Mouse (Mus musculus) stomach, embryonic 16.5 days (tissue): ENCODE results near the gene Fam169a. TPM values are rescaled to one million over a fixed set of nuclear protein-coding genes. Genes with fewer than 3 reads are reported as not detected.

ENCODE experiments used
- ATAC-seq: fragments of 200-750 bp; cut with Nextera tagmentation; 2 replicates; pipeline ENCODE4 v1.8.0; 2017; ENCODE audit warnings: moderate number of reproducible peaks, moderate TSS enrichment; ENCODE audit not compliant: insufficient read depth, low FRiP score
- H3K27ac ChIP-seq: fragments of 300-500 bp; sonication (generic); 2 replicates; pipeline ENCODE4 v1.5.1; 2014; ENCODE audit warnings: low read length
- H3K27me3 ChIP-seq: fragments of 300-500 bp; sonication (generic); 2 replicates; pipeline ENCODE4 v1.6.1; 2014; ENCODE audit warnings: low read length, control low read depth, mixed read lengths; ENCODE audit not compliant: control insufficient read depth, insufficient read depth
- H3K36me3 ChIP-seq: fragments of 300-500 bp; sonication (generic); 2 replicates; pipeline ENCODE4 v1.6.1; 2014; ENCODE audit warnings: low read length; ENCODE audit not compliant: control insufficient read depth, insufficient read depth
- H3K4me1 ChIP-seq: fragments of 300-500 bp; sonication (generic); 2 replicates; pipeline ENCODE4 v1.6.1; 2014; ENCODE audit warnings: low read length, control low read depth, mixed read lengths; ENCODE audit not compliant: control insufficient read depth, insufficient read depth
- H3K4me2 ChIP-seq: fragments of 300-500 bp; sonication (generic); 2 replicates; pipeline ENCODE4 v1.6.1; 2014; ENCODE audit warnings: low read depth, low read length, mixed read lengths
- H3K4me3 ChIP-seq: fragments of 300-500 bp; sonication (generic); replicated peaks from 2 replicates; pipeline ENCODE4 v1.5.1; 2014; ENCODE audit warnings: mild to moderate bottlenecking, low read length
- H3K9ac ChIP-seq: fragments of 300-500 bp; sonication (generic); 2 replicates; pipeline ENCODE4 v1.6.1; 2014; ENCODE audit warnings: low read length
- H3K9me3 ChIP-seq: fragments of 300-500 bp; sonication (generic); replicated peaks from 2 replicates; pipeline ENCODE4 v1.6.1; 2016; ENCODE audit warnings: low read length, control low read depth; ENCODE audit not compliant: control insufficient read depth
- WGBS: fragments of 180-500 bp; shearing (Covaris S2); extraction: QIAGEN DNeasy Blood & Tissue Kit; methylation state at CpG from one replicate; pipeline ENCODE4 v1.1.7; 2014; 5-methylcytosine and 5-hydroxymethylcytosine counted together
- polyA plus RNA-seq: library from polyadenylated mRNA; unstranded; fragments of >200 nt; fragmentation: Nextera tagmentation; extraction: Ambion mirVana; gene quantifications from 2 replicates; pipeline ENCODE4 v1.2.1, GENCODE M21; 2015

Fam169a gene
- polyA plus RNA-seq, 1 experiment from 2014 or later = 2.2 TPM

DNA sequence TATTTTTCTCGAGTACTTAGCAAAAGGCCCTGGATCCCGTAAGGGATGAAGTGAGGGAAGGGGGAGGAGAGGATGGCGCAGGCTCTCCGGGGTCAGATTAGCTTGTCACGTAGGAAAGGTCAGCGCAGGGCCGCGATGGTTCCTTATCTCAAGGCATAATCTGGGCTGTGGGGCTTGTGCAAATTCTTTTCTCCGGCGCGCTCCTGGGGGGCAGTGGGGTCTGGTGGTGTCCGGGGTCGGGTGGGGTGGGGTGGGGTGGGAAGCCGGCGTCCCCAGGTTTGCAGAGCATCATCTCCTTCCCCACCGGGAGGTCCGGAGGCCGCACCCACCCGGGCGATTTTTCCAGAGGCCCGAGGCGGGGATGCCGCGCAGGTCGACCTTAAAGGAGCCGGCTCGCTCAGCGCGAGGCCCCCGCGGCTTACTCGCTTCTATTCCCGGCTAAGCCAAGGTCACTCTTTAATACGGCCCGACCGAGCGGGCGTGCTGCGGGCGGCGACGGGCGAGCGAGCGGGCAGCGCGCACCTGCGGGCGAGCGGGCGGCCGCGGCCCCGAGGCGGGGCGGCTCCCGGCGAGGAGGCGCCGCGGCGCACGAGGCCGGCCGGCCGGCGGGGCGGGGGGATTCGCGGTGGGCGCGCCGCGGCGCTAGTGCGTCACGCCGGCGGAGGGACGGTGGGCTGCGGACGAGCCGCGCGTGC is 4.0 kb downstream of the Fam169a start:
- ATAC-seq = peak; percentile 47; the same call in 1 of the 2 replicates
- WGBS = under 1% methylated on average over 85 of the region's 85 CpGs
- Histone ChIP-seq H3K9me3 (no peaks in the 10 kb centered on the region), H3K4me1 (no peaks in the 10 kb centered on the region; the same call in 1 of the 2 replicates), H3K27me3 (peaks cover 9% of the 10 kb centered on the region), H3K9ac (peak overlapping the region; percentile 78), H3K27ac (no peak overlapping the region), H3K4me3 (peak overlapping the region; percentile 71), H3K36me3 (no peaks in the 10 kb centered on the region), H3K4me2 (peak overlapping the region; percentile 96)

GRCm38 (mm10) chr13:97071626-97072241 is 4.6 kb downstream of the Fam169a start:
- peak overlapping the region; percentile 78 for H3K9ac ChIP-seq
- peak overlapping the region; percentile 71 for H3K4me3 ChIP-seq
- peaks cover 9% of the 10 kb centered on the region for H3K27me3 ChIP-seq
- no peaks in the 10 kb centered on the region; the same call in 1 of the 2 replicates for H3K4me1 ChIP-seq
- H3K27ac ChIP-seq = no peak overlapping the region
- H3K4me2 ChIP-seq = peak overlapping the region; percentile 96
- under 1% methylated on average over 60 of the region's 76 CpGs for WGBS
- peak; percentile 73; the same call in 1 of the 2 replicates for ATAC-seq
- H3K36me3 ChIP-seq = no peaks in the 10 kb centered on the region
- H3K9me3 ChIP-seq = no peaks in the 10 kb centered on the region

- no peak for ATAC-seq
- no peaks in the 10 kb centered on the region; the same call in 1 of the 2 replicates for H3K4me1 ChIP-seq
- WGBS = 48% methylated on average over 1 of the region's 1 CpGs
- no peak overlapping the region for H3K4me2 ChIP-seq
- H3K36me3 ChIP-seq = no peaks in the 10 kb centered on the region
- H3K27ac ChIP-seq = no peak overlapping the region
- H3K9ac ChIP-seq = no peak overlapping the region
- H3K4me3 ChIP-seq = no peak overlapping the region
- peaks cover 9% of the 10 kb centered on the region for H3K27me3 ChIP-seq
- H3K9me3 ChIP-seq = no peaks in the 10 kb centered on the region
Observed at GRCm38 (mm10) chr13:97073497-97073896, 6.4 kb downstream of the Fam169a start.

GRCm38 (mm10) chr13:97077556-97077955 is 10.5 kb downstream of the Fam169a start:
- H3K9ac ChIP-seq = no peak overlapping the region
- no peaks in the 10 kb centered on the region for H3K9me3 ChIP-seq
- no peak for ATAC-seq
- H3K27ac ChIP-seq = no peak overlapping the region
- H3K36me3 ChIP-seq = no peaks in the 10 kb centered on the region
- 87% methylated on average over 2 of the region's 2 CpGs for WGBS
- H3K4me1 ChIP-seq = no peaks in the 10 kb centered on the region
- H3K4me3 ChIP-seq = no peak overlapping the region
- no peak overlapping the region for H3K4me2 ChIP-seq
- no peaks in the 10 kb centered on the region; the same call in none of the 2 replicates for H3K27me3 ChIP-seq

GRCm38 (mm10) chr13:97080201-97080600 is 13.1 kb downstream of the Fam169a start:
- Histone ChIP-seq H3K36me3 (no peaks in the 10 kb centered on the region), H3K4me3 (no peak overlapping the region), H3K27me3 (no peaks in the 10 kb centered on the region), H3K9ac (no peak overlapping the region), H3K4me2 (no peak overlapping the region), H3K4me1 (no peaks in the 10 kb centered on the region), H3K27ac (no peak overlapping the region), H3K9me3 (no peaks in the 10 kb centered on the region)
- no peak for ATAC-seq
- WGBS = 70% methylated on average over 2 of the region's 2 CpGs

DNA sequence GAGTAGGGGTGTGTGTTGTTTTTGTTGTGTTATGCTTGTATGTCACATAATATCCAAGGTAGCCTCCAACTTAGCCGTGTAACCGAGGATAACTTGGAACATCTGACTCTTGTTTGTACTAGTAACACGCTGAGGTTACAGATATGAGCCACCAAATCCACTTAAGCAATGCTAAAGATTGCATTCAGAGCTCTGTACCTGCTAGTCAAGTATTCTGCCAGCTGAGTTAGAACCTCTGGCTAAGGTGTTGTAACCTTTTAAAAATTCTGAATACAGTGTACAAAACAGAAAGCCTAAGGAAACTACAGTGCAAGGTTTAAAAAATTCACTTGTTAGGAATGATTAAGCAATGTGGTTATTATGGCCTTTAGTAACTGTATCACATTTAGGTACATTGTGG is 13.5 kb downstream of the Fam169a start:
- Histone ChIP-seq H3K9me3 (no peaks in the 10 kb centered on the region), H3K4me1 (no peaks in the 10 kb centered on the region), H3K4me2 (no peak overlapping the region), H3K9ac (no peak overlapping the region), H3K36me3 (no peaks in the 10 kb centered on the region), H3K27ac (no peak overlapping the region), H3K27me3 (no peaks in the 10 kb centered on the region), H3K4me3 (no peak overlapping the region)
- 88% methylated on average over 3 of the region's 3 CpGs for WGBS
- no peak for ATAC-seq

- ATAC-seq = no peak
- Histone ChIP-seq H3K4me3 (no peak overlapping the region), H3K4me2 (no peak overlapping the region), H3K9ac (no peak overlapping the region), H3K36me3 (no peaks in the 10 kb centered on the region), H3K4me1 (no peaks in the 10 kb centered on the region), H3K27ac (no peak overlapping the region), H3K9me3 (no peaks in the 10 kb centered on the region), H3K27me3 (no peaks in the 10 kb centered on the region)
- 75% methylated on average over 7 of the region's 7 CpGs for WGBS
Observed at GRCm38 (mm10) chr13:97082432-97082831, 15.3 kb downstream of the Fam169a start.

DNA sequence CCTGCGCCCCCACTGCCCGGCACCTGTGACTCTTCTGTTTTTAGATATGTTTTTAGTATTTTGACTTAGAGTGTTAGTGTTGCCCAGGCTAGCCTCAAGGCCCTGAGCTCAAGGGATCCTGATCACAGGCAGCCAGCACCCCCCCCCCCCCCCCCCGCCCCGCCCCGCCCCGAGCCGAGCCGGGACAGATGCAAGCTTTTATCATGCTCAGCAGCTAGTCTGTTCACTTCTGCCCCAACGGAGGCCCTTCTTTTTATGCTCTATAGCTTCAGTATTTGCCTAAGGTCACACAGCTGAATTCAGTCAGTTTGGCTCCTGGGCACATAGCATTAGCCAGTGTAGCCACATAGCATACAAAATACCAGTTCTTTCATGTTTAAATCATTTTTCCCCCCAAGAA is 19.2 kb downstream of the Fam169a start:
- Histone ChIP-seq H3K4me3 (no peak overlapping the region), H3K27me3 (no peaks in the 10 kb centered on the region), H3K4me2 (no peak overlapping the region), H3K4me1 (no peaks in the 10 kb centered on the region), H3K27ac (no peak overlapping the region), H3K9me3 (no peaks in the 10 kb centered on the region), H3K36me3 (no peaks in the 10 kb centered on the region), H3K9ac (no peak overlapping the region)
- no peak for ATAC-seq
- WGBS = 57% methylated on average over 7 of the region's 9 CpGs

- no peaks in the 10 kb centered on the region for H3K27me3 ChIP-seq
- 89% methylated on average over 6 of the region's 6 CpGs for WGBS
- no peak overlapping the region for H3K9ac ChIP-seq
- no peaks in the 10 kb centered on the region for H3K36me3 ChIP-seq
- no peak overlapping the region for H3K27ac ChIP-seq
- no peak overlapping the region for H3K4me3 ChIP-seq
- ATAC-seq = no peak
- no peaks in the 10 kb centered on the region for H3K9me3 ChIP-seq
- H3K4me1 ChIP-seq = no peaks in the 10 kb centered on the region
- H3K4me2 ChIP-seq = no peak overlapping the region
Observed at GRCm38 (mm10) chr13:97087421-97087820, 20.3 kb downstream of the Fam169a start.
